Mouse (Mus musculus) liver, adult 2 months (tissue): ENCODE results near the gene Rasa2. TPM values are rescaled to one million over a fixed set of nuclear protein-coding genes. Genes with fewer than 3 reads are reported as not detected.

ENCODE experiments used
- DNase-seq: peaks from one replicate; pipeline ENCODE4 v3.0.0-alpha.2; 2011; ENCODE audit warnings: low read depth, low spot score; ENCODE audit errors: extremely low read depth
- H3K27ac ChIP-seq: fragments of 200-500 bp; replicated peaks from 2 replicates; pipeline ENCODE4 v1.5.1; 2012; ENCODE audit warnings: low read depth, mild to moderate bottlenecking, control low read depth, inconsistent platforms, low read length; ENCODE audit not compliant: insufficient read depth
- H3K27me3 ChIP-seq: fragments of 200-500 bp; 2 replicates; pipeline ENCODE4 v1.6.1; 2012; ENCODE audit warnings: mild to moderate bottlenecking, moderate library complexity, low read length, inconsistent platforms; ENCODE audit not compliant: control insufficient read depth, insufficient read depth
- H3K36me3 ChIP-seq: fragments of 200-500 bp; 2 replicates; pipeline ENCODE4 v1.6.1; 2012; ENCODE audit warnings: low read length, inconsistent platforms; ENCODE audit not compliant: control insufficient read depth, insufficient read depth
- H3K4me1 ChIP-seq: fragments of 200-500 bp; 2 replicates; pipeline ENCODE4 v1.6.1; 2011; ENCODE audit warnings: low read length; ENCODE audit not compliant: control insufficient read depth, insufficient read depth
- H3K4me3 ChIP-seq: fragments of 200-500 bp; 2 replicates; pipeline ENCODE4 v1.5.1; 2011; ENCODE audit warnings: low read depth, mild to moderate bottlenecking, control low read depth, low read length, moderate library complexity; ENCODE audit not compliant: insufficient read depth
- H3K79me2 ChIP-seq: fragments of 200-500 bp; 2 replicates; pipeline ENCODE4 v1.6.1; 2012; ENCODE audit warnings: inconsistent platforms, mild to moderate bottlenecking, low read length, moderate library complexity; ENCODE audit not compliant: control insufficient read depth, insufficient read depth
- H3K9ac ChIP-seq: fragments of 200-500 bp; 2 replicates; pipeline ENCODE4 v1.6.1; 2012; ENCODE audit warnings: low read depth, mild to moderate bottlenecking, control low read depth, inconsistent platforms, low read length
- CTCF ChIP-seq: fragments of 200-500 bp; IDR thresholded peaks from 2 replicates; pipeline ENCODE4 v1.5.1; 2011; ENCODE audit warnings: low read depth, low read length, control low read depth
- POLR2A ChIP-seq: fragments of 200-500 bp; IDR thresholded peaks from 2 replicates; pipeline ENCODE4 v1.6.1; 2011; ENCODE audit warnings: low read length, control low read depth; ENCODE audit not compliant: insufficient read depth; ENCODE audit errors: extremely low read depth
- WGBS: fragments of 180-500 bp; shearing (Covaris S2); methylation state at CpG from one replicate; pipeline ENCODE4 v1.1.7; 2018; 5-methylcytosine and 5-hydroxymethylcytosine counted together
- polyA plus RNA-seq: library from polyadenylated mRNA; depleted of rRNA; stranded (reverse); fragments of >200 nt; gene quantifications from 2 replicates; pipeline ENCODE4 v1.2.3, GENCODE M21; 2012
- total RNA-seq: library from RNA; depleted of rRNA; stranded (reverse); fragments of >200 nt; gene quantifications from 2 replicates; pipeline ENCODE4 v1.2.3, GENCODE M21; 2014

Rasa2 gene
- total and polyA plus RNA-seq, 2 experiments, result 0.38 to 1.7 TPM

- Histone ChIP-seq H3K27me3 (no peaks in the 10 kb centered on the region), H3K79me2 (no peaks in the 10 kb centered on the region), H3K36me3 (peaks cover 2% of the 10 kb centered on the region), H3K9ac (no peak overlapping the region), H3K4me1 (no peaks in the 10 kb centered on the region), H3K27ac (no peak overlapping the region), H3K4me3 (no peak overlapping the region)
- WGBS, result 89% methylated on average over 11 of the region's 11 CpGs
- DNase-seq, result no peak
- TF ChIP-seq POLR2A, result no peak
- no peak for TF ChIP-seq CTCF
These were observed 38.5 kb downstream of the Rasa2 start for GRCm38 (mm10) chr9:96592670-96593600.

- TF ChIP-seq POLR2A (no peak), CTCF (no peak)
- no peak overlapping the region for H3K4me3 ChIP-seq
- 95% methylated on average over 5 of the region's 5 CpGs for WGBS
These were observed 42.1 kb downstream of the Rasa2 start for GRCm38 (mm10) chr9:96589346-96589745.

DNA sequence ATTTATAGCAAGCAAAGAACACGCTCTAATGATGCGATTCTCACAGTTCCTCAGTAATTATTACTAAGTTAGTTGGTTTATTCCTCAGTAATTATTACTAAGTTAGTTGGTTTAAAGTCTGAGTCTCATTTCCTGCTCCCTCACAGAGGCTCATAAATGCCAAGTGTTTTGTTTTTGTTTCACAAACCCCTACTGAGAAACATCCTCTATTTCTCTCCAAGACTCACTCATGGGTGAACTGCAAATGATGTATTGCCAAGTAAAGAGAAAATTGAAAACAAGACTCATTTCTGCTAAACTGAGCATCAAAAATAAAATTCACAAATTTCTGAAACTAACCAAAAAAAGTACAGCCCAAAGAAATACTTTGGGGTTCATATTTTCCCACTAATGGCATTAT, 47.9 kb downstream of the Rasa2 start:
- no peak overlapping the region for H3K9ac ChIP-seq
- TF ChIP-seq POLR2A, result no peak
- TF ChIP-seq CTCF, result no peak
- H3K4me1 ChIP-seq, result no peaks in the 10 kb centered on the region
- H3K4me3 ChIP-seq, result no peak overlapping the region
- 99% methylated on average over 2 of the region's 2 CpGs for WGBS
- H3K27ac ChIP-seq, result no peak overlapping the region
- H3K36me3 ChIP-seq, result no peaks in the 10 kb centered on the region; the same call in none of the 2 replicates
- DNase-seq, result no peak
- no peaks in the 10 kb centered on the region for H3K27me3 ChIP-seq
- no peaks in the 10 kb centered on the region for H3K79me2 ChIP-seq

More at GRCm38 (mm10) chr9:96589346-96589745, 42.1 kb downstream of the Rasa2 start:
- Histone ChIP-seq H3K4me1 (no peaks in the 10 kb centered on the region), H3K36me3 (peaks cover 2% of the 10 kb centered on the region), H3K27me3 (no peaks in the 10 kb centered on the region), H3K27ac (no peak overlapping the region), H3K79me2 (no peaks in the 10 kb centered on the region), H3K9ac (no peak overlapping the region)
- DNase-seq, result no peak

DNA sequence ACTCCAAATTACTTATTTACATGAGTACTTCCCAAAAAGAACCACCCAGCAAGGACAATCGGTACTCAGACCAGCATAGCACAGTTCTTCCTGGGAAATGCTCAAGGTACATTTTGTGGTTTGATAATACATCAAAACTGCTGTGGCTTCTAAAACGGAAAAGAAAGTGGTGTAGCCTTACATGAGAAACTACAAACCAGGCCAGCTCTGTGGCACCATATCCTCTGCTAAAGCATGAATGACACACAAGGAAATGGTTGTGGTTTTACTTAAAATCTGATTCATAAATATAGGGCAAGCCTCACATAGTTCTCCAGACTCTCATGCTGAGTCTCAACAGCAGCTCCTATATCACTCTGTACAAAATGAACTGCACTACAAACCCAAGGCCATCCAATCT, 48.3 kb downstream of the Rasa2 start:
- no peak overlapping the region for H3K9ac ChIP-seq
- no peaks in the 10 kb centered on the region for H3K79me2 ChIP-seq
- H3K27me3 ChIP-seq, result no peaks in the 10 kb centered on the region
- peak; percentile 7 for DNase-seq
- 91% methylated on average over 2 of the region's 2 CpGs for WGBS
- H3K4me3 ChIP-seq, result no peak overlapping the region
- TF ChIP-seq CTCF (no peak), POLR2A (no peak)
- no peaks in the 10 kb centered on the region for H3K4me1 ChIP-seq
- H3K27ac ChIP-seq, result no peak overlapping the region
- H3K36me3 ChIP-seq, result no peaks in the 10 kb centered on the region; the same call in none of the 2 replicates

DNA sequence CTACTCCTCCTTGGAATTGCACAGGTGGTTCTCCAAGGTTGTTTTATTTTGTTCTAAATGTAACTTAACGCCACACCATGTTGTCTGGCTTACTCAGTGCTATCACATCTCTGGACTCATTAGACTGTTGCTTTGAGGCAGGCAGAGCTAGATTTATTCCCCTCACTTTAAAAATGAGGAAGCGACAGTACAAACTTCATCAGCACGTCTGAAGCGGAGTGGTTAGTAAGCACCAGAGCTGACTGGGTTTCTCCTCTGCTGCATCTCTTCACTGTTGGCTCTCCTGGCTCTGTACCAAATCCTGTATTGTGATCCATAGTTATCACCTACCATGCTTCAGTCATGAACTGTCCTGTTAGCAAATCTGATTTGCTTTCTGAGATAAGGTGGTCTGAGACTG, 53.2 kb downstream of the Rasa2 start:
- TF ChIP-seq POLR2A (no peak), CTCF (no peak)
- Histone ChIP-seq H3K27me3 (no peaks in the 10 kb centered on the region), H3K4me1 (no peaks in the 10 kb centered on the region), H3K9ac (no peak overlapping the region), H3K4me3 (no peak overlapping the region), H3K27ac (no peak overlapping the region), H3K79me2 (no peaks in the 10 kb centered on the region), H3K36me3 (peaks cover 3% of the 10 kb centered on the region)
- no peak for DNase-seq
- 89% methylated on average over 4 of the region's 4 CpGs for WGBS

DNA sequence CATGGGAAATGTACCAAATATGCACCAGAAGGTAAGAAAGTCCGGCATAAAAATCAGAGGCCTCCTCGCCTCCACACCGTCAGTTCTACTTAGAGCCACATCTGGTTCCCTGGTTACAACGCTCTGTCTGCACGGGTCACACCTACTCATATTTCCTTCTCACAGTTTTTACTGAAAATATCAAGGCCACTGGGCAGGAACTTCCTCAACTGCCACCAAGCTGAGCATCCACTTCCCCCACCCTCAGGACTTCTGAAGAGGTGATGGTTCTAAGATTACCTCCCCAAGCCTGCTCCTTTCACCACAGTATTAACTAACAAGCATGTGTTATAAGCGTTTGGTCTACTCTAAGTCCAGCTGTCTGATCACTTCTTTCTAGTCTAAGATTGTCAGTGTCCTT, 53.7 kb downstream of the Rasa2 start:
- 86% methylated on average over 6 of the region's 6 CpGs for WGBS
- TF ChIP-seq CTCF, result no peak
- no peak for TF ChIP-seq POLR2A
- Histone ChIP-seq H3K9ac (no peak overlapping the region), H3K27me3 (no peaks in the 10 kb centered on the region), H3K27ac (no peak overlapping the region), H3K36me3 (peaks cover 3% of the 10 kb centered on the region), H3K4me1 (no peaks in the 10 kb centered on the region), H3K79me2 (no peaks in the 10 kb centered on the region), H3K4me3 (no peak overlapping the region)
- no peak for DNase-seq
